Mouse (Mus musculus): Measurements from ENCODE around the gene A4gnt.

Gene A4gnt

GRCm38 (mm10) chr9:99631781-99632180 is 19.5 kb downstream of the A4gnt start:
- no peak for DNase-seq (ENCODE audit: extremely low read depth, insufficient read length, low spot score)

- DNase-seq (ENCODE audit: extremely low read depth, insufficient read length, low spot score) = no peak
These were observed 20.0 kb downstream of the A4gnt start for GRCm38 (mm10) chr9:99632264-99632663.

DNA sequence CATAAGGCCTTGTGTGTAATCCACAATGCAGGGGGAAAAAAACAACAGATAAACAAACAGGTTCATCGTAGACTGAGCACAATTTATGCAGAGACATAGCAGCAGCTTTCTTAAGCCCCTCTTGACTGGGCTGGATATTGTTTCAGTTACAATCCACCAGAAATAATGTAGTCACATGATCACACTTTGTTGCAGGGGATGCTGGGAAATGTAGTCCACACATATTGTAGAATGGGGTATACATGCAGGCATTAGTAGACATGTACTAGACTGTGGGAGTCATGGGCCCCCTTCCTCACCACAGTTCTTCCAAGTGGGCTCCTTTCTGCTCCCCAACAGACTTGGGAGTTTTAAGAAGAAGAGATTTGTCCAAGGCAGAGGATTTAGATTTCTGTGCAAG is 24.5 kb downstream of the A4gnt start:
- DNase-seq (ENCODE audit: extremely low read depth, insufficient read length, low spot score) = no peak

- no peak for DNase-seq (ENCODE audit: extremely low read depth, insufficient read length, low spot score)
These were observed 24.9 kb downstream of the A4gnt start for GRCm38 (mm10) chr9:99637227-99637626.

- no peak for DNase-seq (ENCODE audit: extremely low read depth, insufficient read length, low spot score)
These were observed 25.4 kb downstream of the A4gnt start for GRCm38 (mm10) chr9:99637736-99638135.

DNA sequence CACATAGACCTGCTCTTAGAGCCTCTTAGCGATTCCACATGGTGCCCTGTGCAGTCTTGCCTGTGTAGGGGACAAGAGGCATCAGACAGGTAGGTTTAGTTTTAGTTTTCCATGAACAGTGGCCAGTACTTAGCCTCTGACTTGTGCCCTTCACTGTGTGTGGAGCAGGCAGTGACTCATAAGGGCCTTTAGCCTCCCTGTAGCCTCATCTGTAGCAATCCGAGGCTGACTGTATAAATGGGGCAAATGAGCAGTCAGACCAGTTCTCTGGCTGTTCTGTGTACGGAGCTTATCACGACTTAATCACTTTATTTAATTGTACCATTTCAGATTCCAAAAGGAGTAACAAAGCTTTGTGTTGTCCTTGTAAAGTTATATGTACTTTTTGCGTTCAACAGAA is 27.7 kb downstream of the A4gnt start:
- no peak for DNase-seq (ENCODE audit: extremely low read depth, insufficient read length, low spot score)

DNA sequence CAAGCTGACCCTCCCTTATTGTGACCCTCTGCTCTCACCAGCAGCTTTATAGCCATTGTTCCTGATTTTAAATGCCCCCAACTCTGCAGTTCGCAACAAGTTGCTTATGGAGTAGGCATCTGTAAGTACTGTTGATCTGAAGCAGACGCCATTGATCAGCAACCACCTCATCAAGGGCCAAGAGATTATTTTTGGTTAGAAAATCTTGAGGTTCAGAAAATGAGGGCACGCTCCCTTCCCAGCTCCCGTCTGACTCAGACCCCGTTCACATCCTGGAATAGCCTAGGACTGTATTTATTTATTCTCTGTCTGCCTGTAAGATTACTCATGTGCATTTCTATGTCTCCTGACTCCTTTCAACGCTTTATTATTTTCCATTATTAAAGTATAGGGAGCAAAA is 33.1 kb downstream of the A4gnt start:
- DNase-seq (ENCODE audit: extremely low read depth, insufficient read length, low spot score) = no peak

- DNase-seq (ENCODE audit: extremely low read depth, insufficient read length, low spot score) = no peak
These were observed 33.8 kb downstream of the A4gnt start for GRCm38 (mm10) chr9:99646102-99646501.

DNA sequence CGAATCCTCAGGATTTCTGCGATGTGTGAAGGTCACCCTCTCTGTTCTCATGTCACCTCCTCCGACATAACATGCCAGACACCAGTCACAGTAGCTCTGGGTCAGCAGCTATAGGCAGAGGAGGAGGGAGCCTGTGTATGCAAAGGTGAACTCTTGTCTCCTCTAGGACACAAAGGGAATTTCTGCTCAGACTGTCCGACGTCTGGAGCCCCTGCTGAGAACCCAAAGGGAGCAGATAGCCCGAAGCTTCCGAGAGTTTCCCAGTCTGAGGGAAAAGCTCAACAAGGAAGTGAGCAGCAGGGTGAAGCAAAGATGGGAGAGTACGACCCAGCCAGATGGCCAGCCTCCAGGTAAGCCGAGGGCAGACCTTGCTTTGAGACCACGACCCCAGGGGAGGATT is 48.5 kb downstream of the A4gnt start:
- DNase-seq (ENCODE audit: extremely low read depth, insufficient read length, low spot score) = no peak

DNA sequence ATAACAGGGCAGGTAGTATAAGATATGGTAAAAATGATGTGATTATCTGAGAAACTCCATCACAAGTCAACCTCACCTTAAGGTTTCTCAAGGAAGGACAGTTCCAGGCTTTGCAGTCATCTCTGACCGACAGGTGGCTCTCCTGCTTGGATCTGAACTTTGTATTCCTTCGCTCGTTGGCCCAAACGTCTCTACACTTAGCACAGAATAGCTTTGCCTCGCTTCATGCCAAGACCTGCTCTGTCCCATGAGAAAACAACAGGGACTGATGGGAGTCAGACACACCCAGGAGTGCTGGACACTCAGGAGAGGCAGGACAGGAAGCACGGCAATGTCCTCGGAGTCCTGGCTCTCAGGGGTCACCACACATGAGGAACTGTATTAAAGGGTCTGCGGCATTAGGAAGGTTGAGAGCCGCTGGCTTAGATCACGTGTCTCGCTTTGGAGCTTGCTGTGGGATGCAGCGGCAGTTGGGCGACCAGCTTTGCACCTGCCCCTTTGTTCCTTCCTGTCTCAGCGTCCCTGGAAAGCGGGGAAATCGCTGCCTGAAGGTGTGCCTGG is 49.4 kb downstream of the A4gnt start:
- DNase-seq (ENCODE audit: extremely low read depth, insufficient read length, low spot score) = no peak

DNA sequence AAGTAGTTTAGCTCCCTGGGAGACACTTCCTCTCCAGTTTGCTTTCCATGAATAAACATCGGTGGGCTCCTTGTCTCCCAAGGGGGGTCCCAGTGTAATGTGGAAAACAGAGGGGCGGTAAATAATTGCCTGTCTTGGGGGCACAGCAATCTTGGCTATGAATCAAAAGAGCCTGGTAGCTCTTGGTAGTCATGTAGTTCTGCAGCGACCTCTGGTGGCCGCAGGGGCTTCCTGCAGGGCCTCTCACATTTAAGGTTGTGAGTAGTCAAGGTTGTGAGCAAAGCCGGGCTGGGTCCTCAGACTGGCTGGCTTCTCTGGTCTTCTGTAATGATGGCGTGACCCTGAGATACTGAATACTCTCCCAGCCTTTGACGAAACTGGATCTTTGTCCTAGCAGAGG is 50.1 kb downstream of the A4gnt start:
- no peak for DNase-seq (ENCODE audit: extremely low read depth, insufficient read length, low spot score)

DNA sequence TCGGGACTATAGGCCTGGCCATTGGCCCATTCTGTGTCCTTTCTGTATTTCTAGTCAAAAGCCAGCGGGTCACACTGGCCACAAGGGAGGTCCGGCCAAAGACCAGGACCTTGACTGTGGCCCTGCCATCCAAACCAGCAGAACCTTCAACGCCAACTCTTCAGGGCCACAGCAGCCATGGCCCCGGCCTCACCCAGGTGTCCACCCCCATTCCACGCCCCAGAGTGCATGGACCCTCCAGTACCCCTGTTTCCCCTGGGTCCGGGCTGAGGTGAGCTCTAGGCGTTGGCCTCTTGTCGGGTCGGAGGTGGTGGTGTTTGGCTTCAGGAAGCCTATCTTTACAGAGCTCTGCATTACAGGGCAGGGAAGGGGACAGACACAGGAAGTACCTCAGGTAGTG is 50.6 kb downstream of the A4gnt start:
- no peak for DNase-seq (ENCODE audit: extremely low read depth, insufficient read length, low spot score)

- DNase-seq (ENCODE audit: extremely low read depth, insufficient read length, low spot score) = no peak
These were observed 55.3 kb downstream of the A4gnt start for GRCm38 (mm10) chr9:99667596-99667995.

DNA sequence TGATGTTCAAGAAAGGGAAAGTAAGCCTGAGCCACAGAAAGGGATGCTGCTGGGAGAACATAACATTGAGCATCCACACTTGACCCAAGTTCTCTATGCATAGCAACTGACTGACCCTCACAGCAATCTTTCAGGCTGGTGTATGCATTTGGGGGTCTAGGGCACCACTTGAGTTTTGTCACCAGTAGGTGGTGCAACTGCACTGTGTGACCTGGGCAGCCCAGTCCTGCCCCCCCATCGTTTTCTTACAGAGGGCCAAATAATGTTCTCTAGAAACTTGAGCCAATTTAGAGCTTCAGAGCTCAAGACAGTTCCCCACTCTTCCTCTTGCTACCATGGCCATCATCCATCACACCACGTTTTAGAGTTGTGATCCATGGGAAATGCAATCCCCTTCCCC is 59.3 kb downstream of the A4gnt start:
- DNase-seq (ENCODE audit: extremely low read depth, insufficient read length, low spot score) = no peak

Data from 3134 (cell line).